In genomic region chr8:45381963-45382347, GRCm38 (mm10) we compare ENCODE assay signal across 8 mouse cellular contexts. TPM values are rescaled to one million over a fixed set of nuclear protein-coding genes. Genes with fewer than 3 reads are reported as not detected.
DNase-seq lines count a peak whose midpoint lies in the region; ATAC-seq lines count a peak whose summit lies in the region.

TSS of gene Fam149a (minus strand) at chr8:45382291.

- peak; percentile 63 for ATAC-seq in hindbrain, embryonic 13.5 days (ENCODE audit: low FRiP score)
- ATAC-seq in liver, embryonic 16.5 days (ENCODE audit: low read depth), result no peak
- ATAC-seq in erythroblast, adult 5-6 weeks (replicated peaks; ENCODE audit: low FRiP score, poor library complexity, severe bottlenecking), result no peak

- H3K36me3 ChIP-seq in hindbrain, embryonic 13.5 days, result no peaks in the 10 kb centered on the region
- no peaks in the 10 kb centered on the region for H3K36me3 ChIP-seq in liver, embryonic 16.5 days (ENCODE audit: control insufficient read depth, insufficient read depth)

- H3K27me3 ChIP-seq in hindbrain, embryonic 13.5 days, result peaks cover 15% of the 10 kb centered on the region; the same call in 1 of the 2 replicates
- H3K27me3 ChIP-seq in liver, embryonic 16.5 days (ENCODE audit: control insufficient read depth, insufficient read depth, low read depth, low read length), result peaks cover 2% of the 10 kb centered on the region; the same call in 1 of the 2 replicates

- no peaks in the 10 kb centered on the region for H3K9me3 ChIP-seq in hindbrain, embryonic 13.5 days
- H3K9me3 ChIP-seq in liver, embryonic 16.5 days (replicated peaks; ENCODE audit: control insufficient read depth, low read length), result no peaks in the 10 kb centered on the region

- no peak within 1 kb of the TSS for H3K27ac ChIP-seq in hindbrain, embryonic 13.5 days
- no peak within 1 kb of the TSS for H3K27ac ChIP-seq in liver, embryonic 16.5 days (ENCODE audit: low read length)

- peaks cover 16% of the 10 kb centered on the region for H3K4me1 ChIP-seq in hindbrain, embryonic 13.5 days (replicated peaks)
- no peaks in the 10 kb centered on the region for H3K4me1 ChIP-seq in liver, embryonic 16.5 days (ENCODE audit: control insufficient read depth, low read depth, low read length)

- WGBS in hindbrain, embryonic 13.5 days, result 1% methylated on average over 6 of the region's 6 CpGs
- WGBS in liver, embryonic 16.5 days (ENCODE audit: insufficient replicate concordance), result 7% methylated on average over 6 of the region's 6 CpGs

- peak within 1 kb of the TSS; percentile 83 for H3K4me2 ChIP-seq in hindbrain, embryonic 13.5 days
- H3K4me2 ChIP-seq in liver, embryonic 16.5 days (ENCODE audit: low read depth, low read length), result peak within 1 kb of the TSS; percentile 45

- H3K9ac ChIP-seq in hindbrain, embryonic 13.5 days, result peak within 1 kb of the TSS; percentile 69
- no peak within 1 kb of the TSS for H3K9ac ChIP-seq in liver, embryonic 16.5 days (ENCODE audit: low read depth, low read length)

- peak within 1 kb of the TSS; percentile 46 for H3K4me3 ChIP-seq in hindbrain, embryonic 13.5 days
- H3K4me3 ChIP-seq in liver, embryonic 16.5 days (ENCODE audit: low read depth, low read length), result no peak within 1 kb of the TSS

- DNase-seq in kidney, postnatal 4 days, result peak; percentile 13 to 26
- DNase-seq in kidney, adult 18-20 months, result no peak
- DNase-seq in embryo, embryonic 9.5 days (ENCODE audit: extremely low spot score), result peak; percentile 44
- no peak for DNase-seq in spleen, adult 18-20 months
- DNase-seq in ovary, postnatal 14 days (ENCODE audit: low spot score), result no peak

RNA-seq across cellular contexts. Expression of gene Fam149a, which starts in this region (rescaled TPM):
- polyA plus RNA-seq in hindbrain, embryonic 13.5 days (2015; fragmentation: Nextera tagmentation; extraction: Ambion mirVana), result 6.0 and 6.1 TPM in 2 replicates
- 1.6 and 1.8 TPM in 2 replicates for polyA plus RNA-seq in liver, embryonic 16.5 days (2015; fragmentation: Nextera tagmentation; extraction: Ambion mirVana)
- total RNA-seq in erythroblast, adult 5-6 weeks (2015; ENCODE audit: low replicate concordance), result 0.42 TPM in 1 of 2 replicates, not detected in the other
- total RNA-seq in erythroblast, adult 5-6 weeks (2017; ENCODE audit: low replicate concordance), result 0.34 TPM in 1 of 2 replicates, not detected in the other

Comparison
In these comparisons a context has a peak if more than half of its experiments do, and no peak if none do; other contexts are left out.
1. DNase-seq: peak in kidney, postnatal 4 days (2 of 2) and embryo, embryonic 9.5 days (single experiment); none in kidney, adult 18-20 months (single experiment), spleen, adult 18-20 months (0 of 2) and ovary, postnatal 14 days (single experiment).